Mouse (Mus musculus) naive thymus-derived CD4-positive, alpha-beta T cell, adult 5 months (primary cell): Measurements from ENCODE around the gene Metap1. TPM values are rescaled to one million over a fixed set of nuclear protein-coding genes. Genes with fewer than 3 reads are reported as not detected.

Experiments used
- polyA plus RNA-seq: library from polyadenylated mRNA; unstranded; fragments of 100-300 nt; shearing (Covaris generic); gene quantifications from one replicate; pipeline ENCODE4 v1.2.1, GENCODE M21; 2017

The Metap1 gene
- polyA plus RNA-seq, result 34.3 TPM

DNA sequence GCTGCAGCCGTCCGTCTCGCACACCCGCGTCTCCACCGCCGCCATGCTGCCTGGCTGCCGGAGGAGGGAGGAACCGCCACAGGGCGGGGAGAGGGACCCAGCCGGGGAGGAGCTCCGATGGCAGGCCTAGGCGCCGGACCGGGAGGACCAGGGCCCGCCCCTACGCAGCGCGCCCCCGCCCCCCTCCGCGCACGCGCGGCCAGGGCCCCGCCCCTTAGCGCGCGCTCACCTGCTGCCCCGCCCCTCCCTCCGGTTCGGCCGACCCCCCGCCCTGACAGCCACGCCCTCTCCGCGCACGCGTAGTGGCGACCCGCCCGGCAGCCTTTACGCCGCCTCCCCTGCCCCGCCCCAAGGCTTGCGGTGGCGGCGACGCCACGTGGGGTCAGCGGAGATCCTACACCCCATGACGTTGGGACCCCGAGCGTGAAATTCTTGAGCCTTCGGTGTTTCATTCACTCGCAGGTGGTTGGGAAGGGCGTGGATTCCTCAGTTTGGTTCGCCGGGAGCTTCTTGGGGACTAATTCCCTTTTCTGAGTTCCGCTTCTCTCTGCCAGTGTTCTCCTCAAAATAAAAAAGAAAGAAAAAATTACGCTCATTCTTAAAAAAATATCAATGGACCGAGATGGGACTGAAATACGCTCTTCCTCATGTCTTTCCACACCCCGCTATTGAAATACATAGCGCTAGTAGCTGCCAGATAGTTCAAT lies at the start of gene Metap1:
Metap1 (minus strand) TSS at position 189 of the 707 bp plus-strand sequence.

DNA sequence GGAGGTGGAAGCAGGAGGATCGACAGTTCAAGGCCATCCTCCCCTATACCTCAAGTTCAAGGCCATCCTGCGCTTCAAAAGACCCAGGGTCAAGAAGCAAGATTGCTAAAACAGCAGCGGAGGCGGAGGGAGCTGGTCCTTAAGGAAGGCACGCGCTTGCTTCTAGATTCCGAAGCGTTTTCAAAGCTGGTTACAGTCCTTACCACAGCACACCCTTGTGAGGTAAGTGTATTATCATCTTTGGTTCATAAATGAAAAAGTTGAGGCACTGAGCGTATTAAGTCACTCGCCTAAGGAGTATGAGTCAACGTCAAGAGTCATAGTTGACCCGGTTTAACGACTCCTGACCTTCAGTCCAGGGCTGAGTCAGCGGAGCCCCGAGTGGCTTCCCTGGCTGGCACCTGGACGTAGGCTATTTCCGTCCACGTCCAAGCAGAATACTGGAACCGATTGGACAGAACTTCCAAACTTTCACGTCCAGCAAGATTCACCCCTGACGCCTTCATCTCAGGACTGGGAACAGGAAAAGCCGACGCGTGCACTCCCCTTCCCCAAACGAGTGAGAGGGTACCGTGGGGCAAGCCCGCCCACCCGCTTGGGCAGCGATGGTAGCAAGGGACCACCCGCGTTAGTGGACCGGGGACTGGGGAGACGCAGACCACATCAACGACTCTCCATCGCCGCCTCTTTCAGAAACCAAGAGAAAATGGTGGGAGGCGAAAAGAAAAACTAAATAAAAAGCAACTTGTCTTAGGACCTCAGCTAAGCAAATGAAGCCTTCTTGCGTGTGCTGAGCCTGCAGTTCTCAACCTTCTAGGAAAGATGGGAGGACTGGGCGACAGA lies 37.0 kb upstream of the Metap1 start, which contains the start of gene Eif4e:
Eif4e (plus strand) TSS at position 107 of the 843 bp plus-strand sequence.

DNA sequence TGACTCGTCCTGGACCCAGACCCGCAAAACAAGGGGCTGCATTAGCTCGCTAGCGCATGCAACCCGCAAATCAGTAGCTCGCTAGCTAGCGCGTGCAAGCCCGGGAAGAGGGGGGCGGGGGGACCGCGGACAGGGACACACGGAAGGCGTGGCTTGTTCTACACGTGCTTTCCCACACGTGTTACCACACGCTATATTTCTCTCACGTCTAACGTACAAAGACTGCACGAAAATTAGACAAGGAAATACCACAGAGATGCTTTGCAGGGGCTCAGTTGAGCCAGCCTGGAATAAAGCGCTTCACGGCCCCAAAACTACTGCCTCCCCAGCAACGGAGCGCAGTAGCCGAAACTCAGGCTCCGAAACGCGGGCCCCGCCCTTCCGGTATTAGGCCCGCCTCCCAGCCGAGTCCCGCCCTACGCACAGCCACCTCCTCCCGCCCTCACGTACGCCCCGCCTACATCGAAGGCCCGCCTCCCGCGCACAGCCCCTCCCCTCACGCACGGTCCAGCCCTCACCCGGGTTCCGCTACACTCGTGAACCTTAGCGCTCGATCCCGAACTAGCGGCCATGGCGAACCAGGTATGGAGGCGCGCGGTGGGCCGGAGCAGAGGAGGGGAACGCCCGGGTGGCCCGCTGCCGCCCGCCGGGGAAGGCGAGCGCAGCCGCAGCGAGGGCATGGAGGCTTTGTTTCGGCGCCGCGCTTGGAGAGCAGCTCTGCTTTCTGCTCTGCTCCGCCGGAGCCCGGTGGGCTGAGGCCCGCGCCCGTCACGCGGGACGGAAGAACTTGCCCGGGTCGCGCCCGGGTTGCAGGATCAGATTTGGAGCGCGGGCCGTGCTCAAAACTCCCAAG lies 46.5 kb downstream of the Metap1 start, which contains the start of gene Adh5:
Adh5 (plus strand) TSS at position 482 of the 853 bp plus-strand sequence.

GRCm38 (mm10) chr3:138415121-138415690 lies 74.1 kb downstream of the Metap1 start, which contains the start of gene Adh4:
Gene Adh4 (plus strand): TSS chr3:138415466.

Other genes with a start within 250 kb of the Metap1 start
- gene Adh1, start 228.5 kb downstream of the Metap1 start, polyA plus RNA-seq, result 19.3 TPM
- gene Adh6a, start 176.2 kb downstream of the Metap1 start, polyA plus RNA-seq, result not detected
- not detected for gene Adh6b, start 147.7 kb downstream of the Metap1 start, polyA plus RNA-seq
- not detected for gene Adh4, start 74.0 kb downstream of the Metap1 start, polyA plus RNA-seq
- gene Adh5, start 46.4 kb downstream of the Metap1 start, polyA plus RNA-seq, result 117 TPM
- 179 TPM for gene Eif4e, start 36.7 kb upstream of the Metap1 start, polyA plus RNA-seq